Mouse (Mus musculus) hindbrain, embryonic 14.5 days (tissue): ENCODE data around the gene Olfr314. TPM values are rescaled to one million over a fixed set of nuclear protein-coding genes. Genes with fewer than 3 reads are reported as not detected.
"Not testable (repeated sequence)": the region's sequence is repeated elsewhere in the genome, so short reads cannot be mapped to it uniquely, and the experiment has no call there.

Source experiments
- ATAC-seq: fragments of 200-750 bp; cut with Nextera tagmentation; 2 replicates; pipeline ENCODE4 v1.8.0; 2017; ENCODE audit warnings: moderate number of reproducible peaks, mild to moderate bottlenecking, moderate TSS enrichment, moderate library complexity; ENCODE audit not compliant: low FRiP score
- DNase-seq: peaks from one replicate; pipeline ENCODE4 v3.0.0-alpha.2; 2015; ENCODE audit warnings: low spot score
- H3K27ac ChIP-seq: fragments of 300-500 bp; sonication (generic); 2 replicates; pipeline ENCODE4 v1.5.1; 2014; ENCODE audit warnings: mild to moderate bottlenecking, moderate library complexity
- H3K27me3 ChIP-seq: fragments of 300-500 bp; sonication (generic); 2 replicates; pipeline ENCODE4 v1.6.1; 2014; ENCODE audit warnings: mild to moderate bottlenecking, low read length, mixed read lengths; ENCODE audit not compliant: control insufficient read depth, insufficient read depth
- H3K36me3 ChIP-seq: fragments of 300-500 bp; sonication (generic); replicated peaks from 2 replicates; pipeline ENCODE4 v1.6.1; 2014; ENCODE audit not compliant: control insufficient read depth, insufficient read depth
- H3K4me1 ChIP-seq: fragments of 300-500 bp; sonication (generic); replicated peaks from 2 replicates; pipeline ENCODE4 v1.6.1; 2014; ENCODE audit warnings: antibody characterized with exemption, low read length, mixed read lengths; ENCODE audit not compliant: control insufficient read depth, insufficient read depth
- H3K4me2 ChIP-seq: fragments of 300-500 bp; sonication (generic); replicated peaks from 2 replicates; pipeline ENCODE4 v1.6.1; 2014; ENCODE audit warnings: mild to moderate bottlenecking, moderate library complexity
- H3K4me3 ChIP-seq: fragments of 300-500 bp; sonication (generic); replicated peaks from 2 replicates; pipeline ENCODE4 v1.5.1; 2014; ENCODE audit warnings: mild to moderate bottlenecking, low read length
- H3K9ac ChIP-seq: fragments of 300-500 bp; sonication (generic); 2 replicates; pipeline ENCODE4 v1.6.1; 2014
- H3K9me3 ChIP-seq: fragments of 300-500 bp; sonication (generic); 2 replicates; pipeline ENCODE4 v1.6.1; 2016; ENCODE audit warnings: low read length; ENCODE audit not compliant: control insufficient read depth
- WGBS: fragments of 180-500 bp; shearing (Covaris S2); extraction: QIAGEN DNeasy Blood & Tissue Kit; methylation state at CpG from one replicate; pipeline ENCODE4 v1.1.7; 2014; 5-methylcytosine and 5-hydroxymethylcytosine counted together
- polyA plus RNA-seq: library from polyadenylated mRNA; unstranded; fragments of >200 nt; fragmentation: Nextera tagmentation; extraction: Ambion mirVana; gene quantifications from 2 replicates; pipeline ENCODE4 v1.2.1, GENCODE M21; 2014

Gene Olfr314
- polyA plus RNA-seq, result not detected in 2 replicates

DNA sequence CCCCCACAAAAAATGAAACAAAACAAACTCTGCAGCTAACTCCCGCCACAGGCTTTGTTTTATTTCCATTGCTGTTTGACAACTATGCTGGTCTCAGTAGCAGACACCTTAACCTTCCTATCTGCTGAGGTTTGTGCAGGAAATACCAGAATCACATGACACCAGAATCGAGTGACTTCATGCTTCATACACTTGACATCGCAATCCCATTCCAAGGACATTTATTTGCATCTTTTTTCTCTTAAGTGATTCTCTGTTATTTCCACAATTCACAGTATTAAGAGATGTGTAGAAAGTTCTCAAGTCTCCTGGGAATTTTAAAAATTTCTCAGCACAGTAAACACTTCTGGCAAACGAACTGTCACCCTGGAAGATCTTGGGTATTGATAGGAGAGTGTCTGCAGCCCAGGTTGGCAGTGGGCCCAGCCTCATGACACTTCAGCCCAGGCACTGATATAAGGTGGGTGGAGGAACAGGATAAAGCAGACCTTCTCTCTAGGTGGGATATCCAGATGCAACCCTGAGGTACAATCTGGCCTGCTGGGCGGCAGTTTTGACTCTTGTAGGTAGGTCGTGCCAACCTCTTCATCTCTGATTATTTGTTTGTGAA lies at the start of gene Olfr314:
Gene Olfr314, plus strand, starts transcription at position 473 of the 610 bp plus-strand sequence.
- H3K9me3 ChIP-seq, result no peaks in the 10 kb centered on the region
- 85% methylated on average over 6 of the region's 6 CpGs for WGBS
- DNase-seq (no peak), ATAC-seq (no peak)
- H3K36me3 ChIP-seq, result no peaks in the 10 kb centered on the region
- no peak within 1 kb of the TSS for H3K4me2 ChIP-seq
- no peak within 1 kb of the TSS for H3K4me3 ChIP-seq
- no peaks in the 10 kb centered on the region for H3K4me1 ChIP-seq
- no peaks in the 10 kb centered on the region for H3K27me3 ChIP-seq
- no peak within 1 kb of the TSS for H3K27ac ChIP-seq
- H3K9ac ChIP-seq, result no peak within 1 kb of the TSS

DNA sequence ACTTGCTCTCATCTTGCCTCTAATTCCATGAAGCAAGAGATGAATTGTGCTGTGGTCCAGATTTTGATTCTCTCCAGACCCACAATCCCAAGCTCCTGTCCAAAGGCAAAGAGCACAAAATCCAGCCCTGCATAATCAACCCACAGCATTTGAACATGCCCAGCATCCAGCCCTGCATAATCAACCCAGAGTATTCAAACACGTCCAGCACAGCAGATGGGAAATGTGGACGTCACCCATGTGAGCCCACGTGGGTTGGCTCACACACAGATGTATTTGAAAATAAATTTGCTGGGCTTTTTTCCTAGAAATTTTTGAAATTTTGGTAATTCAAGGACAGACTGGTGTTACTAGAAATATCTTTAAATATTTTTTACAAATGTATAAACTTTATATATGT lies 49.4 kb upstream of the Olfr314 start:
- H3K4me1 ChIP-seq, result no peaks in the 10 kb centered on the region
- no peak overlapping the region for H3K27ac ChIP-seq
- 44% methylated on average over 3 of the region's 3 CpGs for WGBS
- H3K4me2 ChIP-seq, result no peak overlapping the region
- H3K9me3 ChIP-seq, result no peaks in the 10 kb centered on the region
- no peak overlapping the region for H3K4me3 ChIP-seq
- ATAC-seq (no peak), DNase-seq (peak; percentile 26)
- H3K27me3 ChIP-seq, result no peaks in the 10 kb centered on the region
- H3K9ac ChIP-seq, result no peak overlapping the region
- H3K36me3 ChIP-seq, result no peaks in the 10 kb centered on the region

DNA sequence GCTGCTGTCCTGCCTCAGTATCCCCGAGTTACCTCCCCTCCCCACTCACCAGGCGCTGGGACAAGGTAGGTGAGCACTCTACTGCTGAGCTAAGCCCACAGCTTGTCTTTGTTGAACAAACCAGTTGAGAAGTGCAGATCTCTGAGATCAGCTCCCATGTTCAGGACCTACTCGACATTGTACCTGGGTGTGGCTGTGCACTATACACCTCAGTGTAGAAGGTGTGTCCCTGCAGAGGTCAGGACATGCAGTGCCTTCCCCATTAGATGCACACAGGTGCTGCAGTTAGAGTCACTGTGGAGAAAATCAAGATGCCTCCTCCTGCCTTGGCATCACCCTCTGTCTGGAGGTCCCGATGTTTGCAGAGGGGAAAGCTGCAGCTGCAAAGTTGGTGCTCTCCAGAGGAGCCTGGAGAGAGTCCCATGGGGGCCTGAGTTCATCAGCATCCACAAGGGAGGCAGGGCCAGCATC lies 43.9 kb upstream of the Olfr314 start, which contains the start of gene Olfr317:
Gene Olfr317, minus strand, starts transcription at position 421 of the 471 bp plus-strand sequence.
- Histone ChIP-seq H3K27ac (no peak within 1 kb of the TSS), H3K36me3 (no peaks in the 10 kb centered on the region), H3K9ac (no peak within 1 kb of the TSS), H3K4me2 (no peak within 1 kb of the TSS), H3K27me3 (no peaks in the 10 kb centered on the region), H3K9me3 (no peaks in the 10 kb centered on the region), H3K4me3 (no peak within 1 kb of the TSS), H3K4me1 (no peaks in the 10 kb centered on the region)
- ATAC-seq (no peak), DNase-seq (no peak)
- WGBS, result 87% methylated on average over 4 of the region's 4 CpGs

DNA sequence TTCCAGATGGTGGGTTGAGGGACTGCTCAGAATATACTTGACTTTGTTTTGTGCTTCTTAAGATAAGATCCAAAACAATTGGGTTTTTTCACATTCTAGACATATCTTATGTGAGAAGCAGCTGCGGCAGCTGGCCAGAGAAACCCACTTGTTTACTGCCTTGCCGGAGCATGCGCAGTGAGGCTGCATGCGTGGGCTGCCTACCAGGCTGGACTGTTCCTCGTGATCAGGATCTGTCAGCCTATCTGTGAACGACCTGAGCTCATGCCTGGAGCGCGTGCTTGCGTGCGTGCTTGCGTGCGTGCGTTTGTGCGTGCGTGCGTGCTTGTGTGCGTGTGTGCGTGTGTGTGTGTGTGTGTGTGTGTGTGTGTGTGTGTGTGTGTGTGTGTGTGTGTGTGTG lies 31.7 kb upstream of the Olfr314 start:
- not testable (repeated sequence) for DNase-seq, H3K4me1 ChIP-seq, H3K27me3 ChIP-seq, H3K4me3 ChIP-seq, H3K4me2 ChIP-seq, H3K9me3 ChIP-seq, H3K27ac ChIP-seq, H3K9ac ChIP-seq, H3K36me3 ChIP-seq, ATAC-seq
- 88% methylated on average over 18 of the region's 18 CpGs for WGBS

DNA sequence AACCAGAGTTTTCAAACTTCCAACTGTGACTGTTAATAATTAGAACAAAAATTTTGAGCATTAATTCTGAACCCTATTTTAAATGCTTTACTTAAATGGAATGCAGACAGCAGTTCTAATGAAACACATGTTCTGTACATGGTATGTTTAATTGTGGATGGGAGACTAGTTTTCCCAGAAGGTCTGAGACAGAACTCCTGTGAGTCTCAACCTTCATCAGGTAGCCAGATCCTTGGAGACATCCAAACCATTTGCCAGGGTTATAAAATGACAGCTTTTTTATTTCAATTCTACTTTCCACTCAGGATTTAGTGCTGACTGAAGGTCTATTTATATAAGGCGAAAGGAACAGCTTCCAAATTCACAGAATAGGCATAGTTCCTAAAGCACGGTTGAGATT lies 30.3 kb upstream of the Olfr314 start, which contains the start of gene Olfr316:
Gene Olfr316, plus strand, starts transcription at position 301 of the 400 bp plus-strand sequence.
- no peak within 1 kb of the TSS for H3K4me2 ChIP-seq
- no peak for ATAC-seq
- no peaks in the 10 kb centered on the region for H3K9me3 ChIP-seq
- H3K4me1 ChIP-seq, result no peaks in the 10 kb centered on the region
- H3K36me3 ChIP-seq, result no peaks in the 10 kb centered on the region
- DNase-seq, result peak; percentile 7
- no peak within 1 kb of the TSS for H3K27ac ChIP-seq
- no peak within 1 kb of the TSS for H3K9ac ChIP-seq
- no peaks in the 10 kb centered on the region for H3K27me3 ChIP-seq
- no peak within 1 kb of the TSS for H3K4me3 ChIP-seq
- 93% methylated on average over 2 of the region's 2 CpGs for WGBS

DNA sequence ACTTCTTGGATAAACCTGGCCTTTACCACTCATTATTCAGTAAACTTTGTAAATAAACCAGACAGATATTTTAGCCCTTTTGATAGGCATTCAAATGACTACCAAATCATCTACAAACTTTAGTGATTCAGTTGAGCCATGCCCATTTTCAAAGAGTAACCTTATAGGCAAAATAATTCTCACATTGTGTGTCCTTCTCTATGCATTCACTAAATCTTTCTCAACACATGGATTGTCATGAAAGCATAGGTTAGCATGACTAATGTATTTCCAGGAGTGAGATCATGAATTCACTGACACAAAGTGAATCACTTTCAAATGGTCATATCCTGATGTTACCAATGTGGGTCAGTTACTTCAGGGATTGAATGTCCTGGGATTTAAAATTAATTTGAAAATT lies 9.9 kb upstream of the Olfr314 start, which contains the start of gene Olfr315:
Gene Olfr315, plus strand, starts transcription at position 301 of the 400 bp plus-strand sequence.
- ATAC-seq (no peak), DNase-seq (no peak)
- H3K4me1 ChIP-seq, result no peaks in the 10 kb centered on the region
- H3K4me3 ChIP-seq, result no peak within 1 kb of the TSS
- H3K9ac ChIP-seq, result no peak within 1 kb of the TSS
- no peak within 1 kb of the TSS for H3K27ac ChIP-seq
- no peak within 1 kb of the TSS for H3K4me2 ChIP-seq
- no peaks in the 10 kb centered on the region for H3K27me3 ChIP-seq
- no peaks in the 10 kb centered on the region for H3K36me3 ChIP-seq
- no peaks in the 10 kb centered on the region for H3K9me3 ChIP-seq

DNA sequence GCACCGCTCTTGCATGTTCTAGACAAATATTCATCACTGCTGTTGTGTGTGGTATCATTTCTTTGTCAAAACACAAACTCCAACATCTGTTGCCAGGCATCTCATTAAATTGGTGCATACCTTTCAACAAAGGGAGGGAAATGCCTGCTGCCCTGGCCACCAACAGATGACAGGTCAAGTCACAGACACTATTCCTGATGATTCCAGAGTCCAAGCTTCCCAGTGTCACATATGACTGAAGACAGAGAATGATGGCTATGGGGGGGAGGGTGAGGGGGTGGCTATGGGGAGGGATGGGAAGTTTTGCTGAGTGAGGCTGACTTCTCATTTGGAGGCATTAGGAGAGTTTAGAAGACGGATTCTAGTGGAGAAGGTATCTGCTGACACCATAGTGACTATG lies 1.4 kb downstream of the Olfr314 start:
- Histone ChIP-seq H3K36me3 (no peaks in the 10 kb centered on the region), H3K27me3 (no peaks in the 10 kb centered on the region), H3K4me1 (0 out of 2 replicates have a peak, but pooled peaks cover 2% of the 10 kb centered on the region), H3K27ac (no peak overlapping the region), H3K9me3 (no peaks in the 10 kb centered on the region), H3K4me2 (no peak overlapping the region), H3K9ac (no peak overlapping the region), H3K4me3 (no peak overlapping the region)
- 83% methylated on average over 2 of the region's 2 CpGs for WGBS
- no peak for ATAC-seq
- DNase-seq, result no peak

DNA sequence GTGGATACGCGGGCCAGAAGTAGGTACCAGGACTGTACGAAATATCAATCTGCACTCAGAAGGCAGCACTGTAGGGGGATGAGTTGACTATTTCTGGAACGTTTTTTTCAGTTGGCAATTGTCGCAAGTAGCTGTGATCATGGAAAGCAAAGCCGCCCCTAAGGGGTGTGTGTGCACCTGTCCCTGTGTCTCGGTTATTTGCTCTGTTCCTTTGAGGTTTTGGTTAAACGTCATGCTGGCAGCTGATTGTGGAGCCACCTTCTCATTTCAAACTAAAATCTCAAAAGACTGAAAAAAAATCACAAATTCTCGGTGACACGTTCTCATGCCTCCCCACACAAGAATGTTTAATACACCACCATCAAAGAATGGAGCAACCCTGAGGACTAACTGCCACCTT lies 4.9 kb downstream of the Olfr314 start:
- no peaks in the 10 kb centered on the region for H3K9me3 ChIP-seq
- H3K4me3 ChIP-seq, result no peak overlapping the region
- H3K4me1 ChIP-seq, result peaks cover 8% of the 10 kb centered on the region; the same call in 1 of the 2 replicates
- H3K27ac ChIP-seq, result no peak overlapping the region
- DNase-seq, result no peak
- no peaks in the 10 kb centered on the region for H3K27me3 ChIP-seq
- 88% methylated on average over 10 of the region's 10 CpGs for WGBS
- no peaks in the 10 kb centered on the region for H3K36me3 ChIP-seq
- H3K9ac ChIP-seq, result no peak overlapping the region
- no peak for ATAC-seq
- no peak overlapping the region for H3K4me2 ChIP-seq

DNA sequence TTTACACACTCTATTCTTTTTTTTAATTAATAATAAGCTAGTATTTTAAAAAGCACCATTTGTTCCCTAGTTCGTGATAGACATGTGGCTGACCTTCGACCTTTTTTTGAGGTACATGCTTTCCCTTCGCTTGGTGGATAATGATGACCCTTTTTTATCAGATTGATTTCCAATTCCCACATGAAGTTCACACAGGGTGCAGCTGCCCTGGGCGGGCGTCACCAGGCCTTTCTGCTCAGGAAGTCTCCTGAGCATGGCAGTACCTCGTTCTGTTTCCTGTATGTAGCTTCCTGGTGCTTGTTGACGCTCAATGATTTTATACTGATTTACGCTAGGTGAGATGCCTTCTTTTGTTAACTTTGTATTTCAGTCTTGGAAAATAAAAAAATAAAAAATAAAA lies 5.6 kb downstream of the Olfr314 start:
- Histone ChIP-seq H3K4me2 (no peak overlapping the region), H3K4me3 (no peak overlapping the region), H3K9me3 (no peaks in the 10 kb centered on the region), H3K27ac (no peak overlapping the region), H3K4me1 (peaks cover 8% of the 10 kb centered on the region; the same call in 1 of the 2 replicates), H3K36me3 (no peaks in the 10 kb centered on the region), H3K27me3 (no peaks in the 10 kb centered on the region), H3K9ac (no peak overlapping the region)
- WGBS, result 80% methylated on average over 8 of the region's 8 CpGs
- ATAC-seq (no peak), DNase-seq (no peak)
